Mouse (Mus musculus): ENCODE measurements around the gene Myh2.

The Myh2 gene

DNA sequence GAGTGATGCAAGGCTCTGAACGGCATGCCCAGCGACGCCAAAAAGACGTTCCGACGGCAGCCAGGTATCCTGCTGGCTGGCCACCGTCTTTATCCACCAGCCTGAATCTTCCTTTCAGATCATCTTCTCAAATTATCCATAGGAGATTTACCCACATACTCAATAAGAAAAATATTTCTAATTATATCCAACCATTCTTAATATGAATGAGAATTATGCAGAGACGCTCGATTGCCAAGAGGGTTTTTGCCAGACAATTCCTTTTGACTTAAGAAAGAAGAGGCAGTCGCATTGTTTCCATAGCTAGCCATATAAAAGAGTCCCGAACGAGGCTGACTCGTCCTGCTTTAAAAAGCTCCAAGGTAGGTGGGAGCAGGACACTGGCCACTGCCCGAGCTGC is at the start of gene Myh2:
Myh2 (plus strand) TSS at position 301 of the 400 bp plus-strand sequence.
- no peak for DNase-seq (ENCODE audit: low read depth, low spot score)

DNA sequence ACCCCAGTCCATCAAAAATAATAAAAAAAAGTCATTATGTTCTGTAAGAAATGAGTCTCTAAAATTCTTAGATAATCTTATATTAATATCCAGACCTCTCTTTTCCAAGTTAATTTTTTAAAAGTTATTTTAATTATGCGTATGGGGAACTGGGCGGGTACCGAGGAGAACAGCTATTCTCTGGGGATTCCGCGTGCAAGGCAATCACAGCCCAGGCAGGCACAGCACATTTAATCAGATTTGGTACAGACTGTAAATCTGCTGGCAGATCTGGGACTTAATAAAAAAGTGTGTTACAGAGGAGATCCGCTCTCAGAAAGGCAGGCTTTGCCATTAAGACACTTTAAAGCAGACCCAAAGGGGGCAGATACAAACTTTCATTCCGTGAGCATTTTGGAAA is 45.9 kb upstream of the Myh2 start:
- no peak for DNase-seq (ENCODE audit: low read depth, low spot score)

DNA sequence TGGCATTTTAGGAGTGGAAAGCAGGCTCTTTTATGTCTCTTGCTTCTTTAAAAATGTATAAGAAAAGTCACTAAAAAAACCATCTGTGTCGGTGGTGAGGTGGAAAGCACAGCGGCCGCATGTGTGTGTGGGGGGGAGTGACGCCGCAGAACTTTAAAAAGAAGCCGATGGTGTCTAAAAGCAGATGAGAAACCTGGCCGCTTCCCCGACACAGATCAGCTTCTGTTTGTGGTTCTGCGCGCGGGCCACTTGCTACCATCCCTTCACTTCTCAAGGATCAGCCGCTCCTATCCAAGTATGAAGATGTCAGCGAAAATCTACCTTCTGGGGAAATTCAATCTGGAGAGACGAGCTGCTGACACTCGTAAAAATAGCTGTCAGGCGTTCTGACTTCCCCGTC is 45.5 kb upstream of the Myh2 start:
- DNase-seq (ENCODE audit: low read depth, low spot score) = no peak

DNA sequence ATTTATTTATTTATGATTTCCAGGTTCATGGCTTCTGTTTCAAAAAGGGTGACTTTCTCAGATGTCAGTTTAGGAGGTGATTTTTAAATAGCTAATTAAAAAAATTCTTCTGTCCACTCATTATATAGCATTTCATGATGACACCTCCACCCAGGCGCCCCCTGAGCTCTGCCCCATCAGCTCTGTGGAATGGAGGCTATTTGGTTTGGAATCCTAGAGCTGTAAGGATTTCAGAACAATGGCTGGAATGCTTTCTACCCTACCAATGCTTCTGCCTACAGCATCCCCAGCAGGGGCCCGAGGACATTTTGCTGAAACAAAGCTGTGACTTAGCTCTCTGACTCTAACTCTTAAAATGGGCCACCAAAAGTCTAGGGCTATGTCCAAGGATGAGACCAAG is 37.3 kb upstream of the Myh2 start:
- DNase-seq (ENCODE audit: low read depth, low spot score) = no peak

DNA sequence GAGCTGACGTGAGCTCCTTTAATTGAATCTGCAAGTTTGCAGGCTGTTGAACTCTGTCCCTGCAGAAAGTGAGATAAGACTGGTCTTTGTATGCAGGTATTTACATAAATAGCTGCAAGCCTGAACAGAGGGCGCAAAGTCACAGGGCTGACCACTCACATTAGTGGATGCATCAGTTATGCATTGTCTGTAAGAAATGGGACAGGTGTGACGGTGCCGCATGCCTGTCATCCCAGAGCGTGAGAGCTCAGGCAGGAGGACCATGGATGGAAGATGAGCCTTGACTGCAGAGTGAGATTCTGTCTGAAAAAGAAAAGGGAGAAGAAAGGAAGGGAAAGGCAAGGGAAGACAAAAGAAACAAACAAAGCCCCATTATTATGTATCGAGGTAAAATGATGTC is 36.2 kb upstream of the Myh2 start:
- DNase-seq (ENCODE audit: low read depth, low spot score) = no peak

DNA sequence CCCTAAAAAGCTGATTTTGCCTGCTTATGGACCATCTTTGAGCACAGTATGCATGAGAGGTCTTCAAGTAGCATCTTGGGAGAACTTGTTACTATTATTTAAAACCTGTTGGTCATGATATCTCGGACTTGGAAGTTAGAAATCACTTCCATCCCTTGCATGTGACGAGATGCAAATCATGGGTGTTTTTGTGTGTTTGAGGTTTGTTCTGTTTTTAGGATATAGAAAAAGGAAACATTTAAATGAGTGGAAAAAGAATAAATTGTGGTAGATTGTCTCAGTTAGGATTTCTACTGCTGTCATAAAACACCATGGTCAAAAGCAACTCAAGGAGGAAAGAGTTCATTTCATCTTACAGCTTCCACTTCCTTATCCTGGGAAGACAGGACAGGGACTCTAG is 35.3 kb upstream of the Myh2 start:
- DNase-seq (ENCODE audit: low read depth, low spot score) = no peak

DNA sequence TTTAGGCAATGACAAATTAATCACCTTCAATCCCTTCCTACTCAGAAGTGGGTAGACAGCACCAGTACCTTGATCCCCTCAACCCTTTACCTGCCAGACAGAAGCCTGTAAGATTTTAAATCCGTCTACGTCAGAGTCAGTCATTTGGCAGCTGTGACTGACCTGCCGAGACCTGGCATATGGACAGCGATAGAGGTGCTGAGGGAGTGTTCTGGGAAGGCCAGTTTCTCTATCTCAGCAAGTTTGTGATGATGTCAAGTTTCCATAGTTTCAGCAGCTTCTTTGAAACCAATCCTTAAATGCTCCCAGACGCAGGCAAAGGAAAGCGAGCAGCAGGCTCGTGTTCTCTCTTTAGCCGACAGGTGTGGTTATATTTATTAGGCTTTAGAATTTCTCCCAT is 31.3 kb upstream of the Myh2 start:
- DNase-seq (ENCODE audit: low read depth, low spot score) = no peak

DNA sequence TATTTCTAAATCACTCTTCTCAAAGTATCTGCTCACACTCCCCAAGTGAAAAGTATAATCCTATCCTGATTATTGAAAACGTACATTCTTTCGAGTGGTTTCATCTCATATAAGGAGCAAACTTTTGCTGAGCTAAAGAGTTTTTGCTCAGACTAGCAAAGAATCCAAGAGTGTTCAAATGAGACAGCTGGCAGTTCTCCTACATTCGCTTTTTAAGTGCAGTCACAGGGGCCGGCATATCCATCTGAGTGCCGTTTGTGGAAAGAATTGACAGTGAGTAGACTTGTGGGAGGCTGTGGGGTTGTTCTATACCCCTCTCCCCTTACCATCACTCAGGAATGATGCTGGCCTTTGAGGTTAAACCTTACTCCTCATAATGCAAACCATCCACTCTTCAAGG is 30.7 kb upstream of the Myh2 start:
- DNase-seq (ENCODE audit: low read depth, low spot score) = no peak

DNA sequence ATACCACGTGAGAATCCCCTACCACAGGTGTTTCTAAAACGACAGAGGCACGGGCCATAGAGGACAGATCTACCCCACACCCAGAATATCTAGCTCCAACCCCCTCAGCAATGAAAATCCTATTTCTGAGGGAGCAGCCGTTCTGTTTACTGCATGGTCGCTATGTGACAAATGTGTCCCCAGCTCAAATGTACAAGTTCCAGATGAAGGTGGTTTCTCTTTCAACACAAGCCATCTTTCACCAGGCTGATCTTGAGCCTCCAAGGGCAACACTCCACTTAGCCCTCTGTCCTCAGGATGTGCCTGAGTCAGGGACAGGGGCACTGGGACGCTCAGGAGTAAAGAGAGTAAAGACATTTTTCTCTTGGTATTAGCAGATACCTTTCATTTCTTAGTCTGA is 29.8 kb upstream of the Myh2 start:
- DNase-seq (ENCODE audit: low read depth, low spot score) = no peak

DNA sequence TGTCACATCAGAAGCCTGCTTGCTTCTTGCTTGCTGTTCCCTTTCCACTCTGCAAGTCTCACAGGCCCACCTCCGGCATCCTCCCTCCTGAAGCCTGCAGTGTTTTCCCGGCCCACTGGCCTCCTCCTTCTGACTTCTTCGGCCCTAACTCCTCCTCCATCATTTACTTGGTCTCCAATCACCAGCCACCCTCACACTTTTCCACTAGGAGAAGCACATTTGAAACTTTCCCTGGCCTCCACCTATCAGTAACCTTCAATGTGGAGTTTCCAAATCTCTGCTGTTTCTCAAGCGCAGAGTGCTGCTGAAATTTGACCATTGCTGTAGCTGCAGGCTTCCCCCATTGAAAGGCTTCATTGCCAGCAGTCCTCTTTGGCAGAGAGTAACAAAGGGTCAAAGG is 28.8 kb upstream of the Myh2 start:
- no peak for DNase-seq (ENCODE audit: low read depth, low spot score)

DNA sequence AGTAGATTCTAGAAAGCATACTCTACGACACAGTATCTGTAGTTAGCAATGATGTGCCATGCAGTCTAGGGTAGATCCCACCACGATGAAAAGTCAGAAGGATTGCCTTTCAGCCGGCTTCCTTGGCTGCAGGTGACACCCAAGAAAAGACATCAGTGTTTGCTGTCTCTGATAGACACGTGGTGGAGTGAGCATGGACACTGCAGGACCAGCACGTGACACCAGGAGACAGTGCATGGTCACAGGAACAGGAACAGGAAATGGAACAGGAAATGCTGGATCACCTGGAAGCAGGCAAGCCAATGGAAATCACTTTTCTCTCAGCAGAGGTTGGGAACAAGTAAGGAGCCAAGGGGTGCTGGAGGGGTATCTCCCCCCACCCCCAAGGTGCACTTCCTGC is 27.8 kb upstream of the Myh2 start:
- DNase-seq (ENCODE audit: low read depth, low spot score) = no peak

DNA sequence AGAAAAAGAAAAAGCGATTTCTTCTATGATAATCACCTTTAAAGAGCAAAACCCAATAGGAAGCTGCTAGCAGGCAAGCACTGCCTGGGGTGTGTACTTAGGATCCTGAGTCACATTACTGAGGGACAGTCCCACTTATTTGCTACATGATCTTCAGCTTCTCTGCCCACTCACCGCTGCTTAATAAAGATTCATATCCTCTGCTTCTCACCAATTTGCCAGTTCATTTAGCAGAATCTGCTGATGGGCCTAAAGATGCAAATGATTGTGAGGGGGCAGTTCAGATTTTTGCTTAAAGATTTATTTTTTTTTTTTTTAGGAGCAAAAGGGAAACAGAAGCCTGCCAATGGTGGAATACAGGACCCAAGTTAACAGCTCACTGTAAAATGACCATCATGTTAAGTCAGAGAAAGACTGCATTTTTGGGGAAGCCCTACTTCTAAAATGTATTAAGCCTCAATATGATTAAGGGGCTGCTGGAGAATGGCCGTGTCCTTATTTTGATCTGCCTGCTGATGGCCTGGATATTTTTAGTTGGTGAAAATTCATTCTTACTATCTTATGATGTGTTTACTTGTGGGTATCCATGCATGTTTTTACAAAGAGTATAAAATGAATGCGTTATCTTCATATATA is 26.8 kb upstream of the Myh2 start:
- no peak for DNase-seq (ENCODE audit: low read depth, low spot score)

DNA sequence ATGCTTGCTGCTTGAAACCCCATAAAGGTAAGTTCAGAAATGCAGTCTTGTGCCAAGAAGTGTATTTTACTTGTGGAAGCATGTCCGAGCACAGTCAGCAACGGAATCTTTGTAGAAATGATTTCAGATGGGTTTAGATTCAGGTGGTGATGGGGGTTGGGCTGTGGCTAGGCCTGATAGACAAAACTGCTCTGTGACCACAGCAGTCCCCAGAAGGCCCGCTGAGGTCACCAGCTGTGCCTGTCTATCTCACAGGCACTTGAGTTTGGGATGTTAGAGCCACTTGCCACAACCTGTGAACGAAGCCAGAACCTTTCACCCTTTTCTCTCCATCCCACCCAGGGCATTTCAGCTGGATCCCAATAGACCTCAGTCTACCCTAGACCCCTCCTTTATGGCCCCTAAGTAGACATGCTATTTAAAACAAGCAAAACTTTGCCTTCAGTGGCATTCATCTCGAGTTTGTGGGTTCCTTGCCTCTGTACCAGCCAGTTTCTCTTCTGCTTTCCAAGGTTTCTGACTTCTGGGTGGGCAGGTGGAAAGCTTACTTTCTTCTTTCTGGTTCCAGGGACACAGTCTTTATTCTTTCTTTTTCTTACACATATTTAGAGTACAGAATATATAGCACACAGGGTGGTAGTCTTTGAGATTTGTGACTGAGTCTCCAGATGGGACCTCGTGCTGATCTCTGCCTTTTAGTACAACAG is 26.1 kb upstream of the Myh2 start:
- no peak for DNase-seq (ENCODE audit: low read depth, low spot score)

DNA sequence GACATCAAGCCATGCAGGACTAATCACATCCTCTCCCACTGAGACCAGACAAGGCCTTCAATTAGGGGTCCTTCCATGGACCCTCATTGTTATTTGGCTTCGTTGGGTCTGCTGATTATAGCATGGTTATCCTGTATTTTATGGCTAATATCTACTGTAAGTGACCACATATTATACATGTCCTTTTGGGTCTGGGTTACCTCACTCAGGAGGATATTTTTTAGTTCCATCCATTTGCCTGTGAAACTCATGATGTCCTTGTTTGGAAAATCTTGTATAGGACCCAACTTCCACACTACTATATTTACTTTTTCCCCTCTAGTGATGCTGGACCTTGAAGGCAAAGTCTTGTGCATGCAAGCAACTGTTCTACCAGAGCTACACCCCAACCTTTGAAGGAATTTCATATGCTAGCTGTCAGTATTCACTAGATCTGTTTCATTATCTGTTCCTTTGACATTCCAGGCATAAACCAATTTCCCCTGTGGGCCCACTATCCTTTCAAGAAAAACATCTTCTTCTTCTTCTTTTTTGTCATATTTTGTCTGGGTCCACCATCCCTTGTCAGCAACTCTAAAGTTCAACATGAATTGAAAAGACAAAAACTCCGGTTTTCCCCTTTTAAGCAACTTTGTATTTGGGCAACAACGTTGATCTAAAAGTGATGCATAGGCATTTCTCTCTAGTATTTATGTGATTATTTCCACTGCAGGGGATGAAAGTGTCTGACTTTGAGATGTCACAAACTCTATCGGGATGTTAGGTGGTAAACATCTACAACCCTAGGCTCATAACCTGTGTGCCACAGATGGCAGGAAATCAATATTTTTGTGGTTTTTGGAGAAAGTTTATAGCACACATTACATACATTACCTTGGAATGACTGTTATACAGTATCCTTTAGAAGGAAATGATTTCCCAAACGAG is 25.1 kb upstream of the Myh2 start:
- DNase-seq (ENCODE audit: low read depth, low spot score) = no peak

DNA sequence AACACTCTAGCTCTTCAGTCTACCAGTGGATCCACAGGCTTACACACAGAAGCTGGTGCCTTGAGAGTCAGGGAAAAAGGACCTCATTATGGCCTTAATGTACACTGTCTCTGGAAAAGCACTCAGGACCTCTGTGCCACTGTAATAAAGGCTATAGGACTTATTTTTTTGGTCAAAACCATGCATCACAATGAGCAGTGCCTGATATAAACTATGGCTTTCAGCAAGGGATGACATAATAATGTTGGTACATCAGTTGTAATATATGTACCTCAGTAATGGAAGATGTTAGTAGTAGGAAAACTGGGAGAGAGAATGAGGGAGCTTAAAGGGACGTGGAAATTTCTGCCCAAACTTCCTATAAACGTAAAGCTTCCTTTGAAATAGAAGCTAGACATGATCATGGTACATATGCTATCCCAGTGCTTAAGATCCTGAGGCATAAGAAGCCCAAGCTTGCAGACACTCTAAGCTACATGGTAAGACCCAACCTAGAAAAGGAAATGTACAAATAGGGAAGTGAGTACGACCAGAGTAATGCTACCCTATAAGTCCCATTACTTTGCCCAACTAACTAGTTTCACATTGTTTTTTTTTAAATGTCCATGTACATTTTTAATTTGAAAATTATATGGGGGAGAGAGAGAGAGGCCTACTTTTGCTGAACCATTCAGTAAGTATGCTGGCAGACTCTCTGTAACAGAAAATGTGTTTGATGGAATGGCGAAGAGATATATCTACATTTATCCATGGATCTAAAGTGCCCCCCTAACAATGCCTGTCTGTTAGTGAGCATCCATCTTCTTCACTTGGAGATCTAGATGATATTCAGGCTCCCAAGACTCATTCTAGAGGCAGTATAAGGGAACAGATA is 24.2 kb upstream of the Myh2 start:
- no peak for DNase-seq (ENCODE audit: low read depth, low spot score)

DNA sequence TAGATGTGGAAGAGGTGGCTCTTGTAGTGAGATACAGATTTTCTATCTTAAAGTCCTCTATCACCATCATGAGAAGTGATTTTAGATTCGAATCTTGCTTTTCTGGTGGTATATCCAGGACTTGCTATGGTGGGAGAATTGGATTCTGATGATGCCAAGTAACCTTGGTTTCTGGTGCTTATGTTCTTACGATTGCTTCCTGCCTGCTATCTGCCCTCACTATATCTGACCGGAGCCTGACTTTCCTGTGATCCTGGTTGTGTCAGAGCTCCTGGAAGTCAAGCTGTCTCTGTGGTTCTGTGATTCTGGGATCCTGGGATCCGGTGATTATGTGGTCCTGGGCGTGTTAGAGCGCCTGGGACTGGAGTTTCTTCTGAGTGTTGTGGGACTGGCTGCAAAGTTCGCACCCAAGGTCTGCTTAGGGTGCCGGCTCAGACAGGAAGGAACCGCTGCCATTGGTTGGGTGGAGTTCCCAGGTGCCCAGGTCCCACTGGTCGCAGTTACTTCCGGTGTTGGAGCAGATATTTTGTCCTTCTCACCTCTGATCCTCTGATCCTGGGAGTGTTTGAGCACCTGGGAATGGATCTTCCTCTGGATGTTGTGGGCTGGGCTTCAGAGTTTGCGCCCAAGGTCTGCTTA is 23.4 kb upstream of the Myh2 start:
- no peak for DNase-seq (ENCODE audit: low read depth, low spot score)

DNA sequence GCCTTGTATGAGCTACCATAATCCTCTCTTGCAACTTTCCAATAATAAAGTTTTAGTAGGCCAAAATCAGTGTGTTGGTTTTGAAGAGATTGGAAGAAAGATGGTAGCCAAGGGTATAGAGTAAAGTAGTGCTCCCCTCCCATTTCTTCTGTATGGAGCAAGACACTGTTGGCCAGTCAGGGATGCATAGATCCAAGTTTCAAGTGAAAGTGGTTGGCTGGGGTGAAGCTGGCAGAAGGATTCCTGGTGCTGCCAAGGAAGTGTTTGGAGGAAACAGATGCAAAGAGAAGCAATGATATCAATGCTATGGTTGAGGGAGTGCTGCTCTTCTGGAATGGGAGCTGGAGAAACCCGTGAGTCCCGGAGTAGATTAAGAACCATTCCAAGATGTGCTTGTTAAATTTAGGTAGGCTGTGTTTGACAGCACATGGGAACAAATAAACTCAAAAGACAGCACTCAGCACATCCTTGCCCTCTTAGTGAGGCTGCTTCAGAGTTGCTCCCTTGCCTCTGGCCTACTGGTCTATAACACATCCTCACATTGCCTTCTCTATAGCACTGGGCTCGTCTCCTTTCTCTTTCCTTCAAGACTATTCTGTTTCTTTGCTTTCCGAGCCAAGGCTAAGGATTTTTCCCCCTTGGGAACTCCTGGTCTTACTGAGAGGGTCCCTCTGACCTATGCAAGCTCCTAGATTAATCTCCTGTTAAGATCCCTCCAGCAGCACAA is 22.4 kb upstream of the Myh2 start:
- DNase-seq (ENCODE audit: low read depth, low spot score) = no peak

DNA sequence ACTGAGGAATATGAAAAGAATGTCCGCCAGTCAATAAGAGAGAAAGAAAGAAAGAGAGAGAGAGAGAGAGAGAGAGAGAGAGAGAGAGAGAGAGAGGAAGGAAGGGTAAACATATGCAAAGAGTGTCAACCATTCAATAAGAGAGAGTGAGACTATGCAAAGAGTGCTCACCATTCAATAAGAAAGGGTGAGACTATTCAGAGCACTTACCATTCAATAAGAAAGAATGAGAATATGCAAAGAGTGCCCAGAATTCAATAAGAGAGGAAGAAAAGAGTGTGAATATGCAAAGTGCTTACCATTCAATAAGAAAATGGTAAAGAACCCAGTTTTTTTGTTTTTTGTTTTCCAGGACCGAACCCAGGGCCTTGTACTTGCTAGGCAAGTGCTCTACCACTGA is 20.6 kb upstream of the Myh2 start:
- DNase-seq (ENCODE audit: low read depth, low spot score) = no peak

DNA sequence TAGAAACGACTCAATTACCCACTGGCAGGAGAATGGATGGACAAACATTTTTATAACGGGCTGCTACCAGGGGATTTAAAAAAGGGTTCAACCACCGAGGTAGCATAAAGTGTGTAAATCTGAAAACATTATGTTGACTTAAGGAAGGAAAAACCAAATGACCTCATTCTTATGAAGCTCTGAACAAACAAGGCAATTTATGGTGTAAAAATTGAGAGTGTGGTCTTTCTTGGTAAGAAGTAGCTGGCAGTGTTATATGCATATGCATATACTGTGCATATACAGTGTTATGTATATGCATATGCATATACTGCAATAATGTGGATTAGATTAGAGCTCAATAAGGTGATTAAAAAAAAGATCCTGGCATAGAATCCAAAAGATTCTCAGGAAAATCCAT is 19.7 kb upstream of the Myh2 start:
- no peak for DNase-seq (ENCODE audit: low read depth, low spot score)
